Mouse (Mus musculus): Measurements from ENCODE around the gene Stam. TPM values are rescaled to one million over a fixed set of nuclear protein-coding genes. Genes with fewer than 3 reads are reported as not detected.

Stam gene
- 6.2 and 18.2 TPM in 2 replicates for polyA plus RNA-seq (2011; ENCODE audit: insufficient read depth, insufficient read length, low replicate concordance, missing spikeins)

DNA sequence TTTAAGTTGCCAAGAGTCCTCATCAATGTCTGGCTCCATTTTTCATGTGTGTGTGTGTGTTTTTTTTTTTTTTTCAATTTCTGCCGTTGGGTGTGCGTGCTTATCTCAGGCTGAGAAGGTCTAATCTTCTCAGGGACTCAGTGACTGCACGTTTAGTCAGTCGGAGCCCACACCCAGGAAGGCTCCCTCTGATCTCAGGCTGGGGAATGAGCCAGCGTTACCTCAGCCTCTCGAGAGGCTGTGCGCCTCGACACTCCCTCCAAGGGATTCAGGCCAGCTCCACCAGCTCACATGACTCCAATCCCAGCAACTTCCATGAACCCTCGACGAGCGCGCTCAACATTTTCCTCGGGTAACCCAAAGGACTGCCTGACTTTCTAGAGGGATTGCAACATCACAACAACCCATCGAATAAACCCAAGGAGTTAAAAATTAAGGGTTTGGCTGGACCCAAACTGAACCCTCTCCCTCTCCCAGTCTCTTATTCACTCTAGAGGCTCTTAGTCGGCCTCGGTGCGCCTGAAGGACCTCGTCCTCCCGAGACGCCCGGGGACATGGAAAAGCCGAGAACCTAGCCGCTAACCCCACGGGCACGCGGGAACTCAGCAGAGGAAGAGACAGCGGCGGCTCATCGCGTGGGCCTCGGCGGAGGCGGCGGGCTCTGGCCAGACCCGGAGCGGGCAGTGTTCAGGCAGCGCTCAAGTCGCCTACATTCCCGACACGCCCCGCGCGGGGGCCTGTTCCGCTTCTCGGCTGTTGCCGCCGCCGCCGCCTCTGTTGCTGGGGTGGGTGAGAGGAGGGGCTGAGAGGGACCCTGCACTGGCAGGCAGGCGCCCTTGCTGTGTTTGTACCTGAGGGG lies at the start of gene Stam:
TSS of gene Stam (plus strand) at position 737 of the 859 bp plus-strand sequence.
- Histone ChIP-seq H3K27ac (ENCODE audit: control insufficient read depth, insufficient read depth, low read depth, low read length, poor library complexity) (peak within 1 kb of the TSS; percentile 99), H3K4me1 (ENCODE audit: control insufficient read depth, insufficient read depth, low read length) (no peaks in the 10 kb centered on the region; the same call in 1 of the 2 replicates), H3K4me3 (replicated peaks; ENCODE audit: control insufficient read depth, low read depth, low read length) (peak within 1 kb of the TSS; percentile 98)
- WGBS, result 1% methylated on average over 50 of the region's 50 CpGs
- TF ChIP-seq CTCF (IDR thresholded peaks at IDR 0.05; ENCODE audit: control insufficient read depth, insufficient read depth, low read length) (no peak), POLR2A (IDR thresholded peaks at IDR 0.05; ENCODE audit: borderline replicate concordance, control insufficient read depth, low read depth, low read length) (peak; percentile 69)

DNA sequence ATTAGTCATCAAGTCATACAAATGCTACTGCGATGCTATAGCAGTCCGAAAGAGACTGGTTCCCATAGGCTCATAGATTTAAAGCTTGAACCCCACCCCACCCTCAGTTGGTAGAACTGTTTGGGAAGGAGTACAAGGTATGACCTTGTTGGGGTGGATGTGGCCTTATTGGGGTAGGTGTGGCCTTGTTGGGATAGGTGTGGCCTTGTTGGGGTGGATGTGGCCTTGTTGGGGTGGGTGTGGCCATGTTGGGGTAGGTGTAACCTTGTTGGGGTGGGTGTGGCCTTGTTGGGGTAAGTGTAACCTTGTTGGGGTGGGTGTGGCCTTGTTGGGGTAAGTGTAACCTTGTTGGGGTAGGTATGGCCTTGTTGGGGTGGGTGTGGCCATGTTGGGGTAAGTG lies 32.6 kb upstream of the Stam start:
- no peak for TF ChIP-seq CTCF (IDR thresholded peaks at IDR 0.05; ENCODE audit: control insufficient read depth, insufficient read depth, low read length)
- no peak for TF ChIP-seq POLR2A (IDR thresholded peaks at IDR 0.05; ENCODE audit: borderline replicate concordance, control insufficient read depth, low read depth, low read length)
- Histone ChIP-seq H3K4me1 (ENCODE audit: control insufficient read depth, insufficient read depth, low read length) (no peaks in the 10 kb centered on the region), H3K27ac (ENCODE audit: control insufficient read depth, insufficient read depth, low read depth, low read length, poor library complexity) (no peak overlapping the region), H3K4me3 (replicated peaks; ENCODE audit: control insufficient read depth, low read depth, low read length) (no peak overlapping the region)
- 93% methylated on average over 2 of the region's 2 CpGs for WGBS

DNA sequence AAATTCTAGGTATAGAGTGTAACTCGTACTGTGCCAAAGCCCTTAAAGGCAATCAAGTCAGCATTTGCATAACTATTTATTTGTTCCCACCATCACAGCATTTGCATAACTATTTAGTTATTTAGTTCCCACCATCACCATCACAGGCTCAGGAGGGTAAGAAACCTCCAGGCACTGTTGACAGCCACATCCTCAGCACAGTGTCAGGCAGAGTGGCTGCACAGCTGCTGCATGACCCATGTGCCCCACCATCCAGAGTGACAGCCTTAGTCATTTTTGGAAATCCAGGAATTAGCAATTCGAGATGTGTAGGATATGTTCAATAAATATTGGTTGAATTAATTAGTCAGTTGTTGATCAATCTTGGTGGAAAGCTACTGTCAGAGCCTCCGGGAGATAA lies 30.9 kb upstream of the Stam start:
- WGBS, result 75% methylated on average over 3 of the region's 3 CpGs
- Histone ChIP-seq H3K27ac (ENCODE audit: control insufficient read depth, insufficient read depth, low read depth, low read length, poor library complexity) (no peak overlapping the region), H3K4me1 (ENCODE audit: control insufficient read depth, insufficient read depth, low read length) (no peaks in the 10 kb centered on the region), H3K4me3 (replicated peaks; ENCODE audit: control insufficient read depth, low read depth, low read length) (no peak overlapping the region)
- TF ChIP-seq POLR2A (IDR thresholded peaks at IDR 0.05; ENCODE audit: borderline replicate concordance, control insufficient read depth, low read depth, low read length), result no peak
- TF ChIP-seq CTCF (IDR thresholded peaks at IDR 0.05; ENCODE audit: control insufficient read depth, insufficient read depth, low read length), result no peak

DNA sequence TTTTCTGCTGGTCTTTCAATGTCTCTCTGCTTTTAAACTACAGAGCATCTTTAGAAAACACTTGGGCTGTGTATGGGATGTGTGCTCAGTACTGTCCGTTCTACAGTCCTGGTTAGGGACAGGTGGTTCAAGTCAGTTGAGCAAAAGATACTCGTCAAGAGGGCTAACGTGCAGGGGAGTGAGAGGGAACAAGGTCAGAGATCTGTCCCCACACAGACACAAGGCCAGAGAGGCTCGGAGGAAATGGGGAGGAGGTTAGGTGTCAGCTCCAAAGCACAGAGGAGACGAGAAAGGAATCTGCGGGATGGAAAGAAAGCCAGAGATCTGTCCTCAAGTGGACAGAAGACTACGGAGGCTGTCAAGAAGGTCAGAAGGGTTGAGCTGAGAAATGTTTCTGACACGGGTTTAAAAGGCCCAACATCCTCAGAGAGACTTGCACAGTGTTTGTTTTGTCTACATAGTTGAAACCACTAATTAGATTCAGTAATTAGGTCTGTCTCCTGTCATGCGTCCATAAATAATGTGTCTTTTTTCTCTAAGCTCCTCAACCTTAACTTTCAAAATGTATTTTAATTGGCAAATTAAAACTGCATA lies 30.2 kb upstream of the Stam start:
- no peak for TF ChIP-seq CTCF (IDR thresholded peaks at IDR 0.05; ENCODE audit: control insufficient read depth, insufficient read depth, low read length)
- TF ChIP-seq POLR2A (IDR thresholded peaks at IDR 0.05; ENCODE audit: borderline replicate concordance, control insufficient read depth, low read depth, low read length), result no peak
- 86% methylated on average over 9 of the region's 9 CpGs for WGBS
- no peak overlapping the region for H3K27ac ChIP-seq (ENCODE audit: control insufficient read depth, insufficient read depth, low read depth, low read length, poor library complexity)

GRCm38 (mm10) chr2:14048381-14048780 lies 25.5 kb upstream of the Stam start:
- peak; percentile 48 for TF ChIP-seq CTCF (IDR thresholded peaks at IDR 0.05; ENCODE audit: control insufficient read depth, insufficient read depth, low read length)
- no peak for TF ChIP-seq POLR2A (IDR thresholded peaks at IDR 0.05; ENCODE audit: borderline replicate concordance, control insufficient read depth, low read depth, low read length)
- Histone ChIP-seq H3K4me3 (replicated peaks; ENCODE audit: control insufficient read depth, low read depth, low read length) (no peak overlapping the region), H3K27ac (ENCODE audit: control insufficient read depth, insufficient read depth, low read depth, low read length, poor library complexity) (no peak overlapping the region), H3K4me1 (ENCODE audit: control insufficient read depth, insufficient read depth, low read length) (no peaks in the 10 kb centered on the region)

More for the DNA sequence above, 30.2 kb upstream of the Stam start:
- Histone ChIP-seq H3K4me3 (replicated peaks; ENCODE audit: control insufficient read depth, low read depth, low read length) (no peak overlapping the region), H3K4me1 (ENCODE audit: control insufficient read depth, insufficient read depth, low read length) (no peaks in the 10 kb centered on the region)

DNA sequence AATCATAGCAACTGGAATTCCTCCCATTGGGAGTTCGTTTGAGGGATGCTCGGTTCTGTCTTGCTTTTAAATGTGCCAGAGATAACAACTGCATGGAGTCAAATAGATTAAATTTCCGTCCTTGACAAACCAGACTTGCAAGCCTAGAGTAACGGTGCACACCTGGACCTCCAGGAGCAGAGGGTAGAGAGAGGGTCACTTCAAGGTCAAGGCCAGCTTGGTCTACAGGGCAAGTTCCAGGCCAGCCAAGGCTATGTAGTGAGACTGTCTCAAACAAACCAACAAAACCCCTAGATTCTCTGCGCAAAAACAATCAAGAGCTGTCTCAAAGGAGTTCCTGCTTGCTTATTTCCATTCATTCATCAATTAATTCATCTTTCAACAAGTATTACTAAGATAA lies 25.1 kb upstream of the Stam start:
- Histone ChIP-seq H3K4me3 (replicated peaks; ENCODE audit: control insufficient read depth, low read depth, low read length) (no peak overlapping the region), H3K27ac (ENCODE audit: control insufficient read depth, insufficient read depth, low read depth, low read length, poor library complexity) (no peak overlapping the region), H3K4me1 (ENCODE audit: control insufficient read depth, insufficient read depth, low read length) (no peaks in the 10 kb centered on the region)
- WGBS, result 80% methylated on average over 5 of the region's 5 CpGs
- TF ChIP-seq POLR2A (IDR thresholded peaks at IDR 0.05; ENCODE audit: borderline replicate concordance, control insufficient read depth, low read depth, low read length), result no peak
- no peak for TF ChIP-seq CTCF (IDR thresholded peaks at IDR 0.05; ENCODE audit: control insufficient read depth, insufficient read depth, low read length)

- TF ChIP-seq POLR2A (IDR thresholded peaks at IDR 0.05; ENCODE audit: borderline replicate concordance, control insufficient read depth, low read depth, low read length) (no peak), CTCF (IDR thresholded peaks at IDR 0.05; ENCODE audit: control insufficient read depth, insufficient read depth, low read length) (no peak)
- 82% methylated on average over 3 of the region's 3 CpGs for WGBS
- Histone ChIP-seq H3K4me1 (ENCODE audit: control insufficient read depth, insufficient read depth, low read length) (no peaks in the 10 kb centered on the region), H3K27ac (ENCODE audit: control insufficient read depth, insufficient read depth, low read depth, low read length, poor library complexity) (no peak overlapping the region), H3K4me3 (replicated peaks; ENCODE audit: control insufficient read depth, low read depth, low read length) (no peak overlapping the region)
Measured at GRCm38 (mm10) chr2:14053618-14054017, 20.3 kb upstream of the Stam start.

- Histone ChIP-seq H3K4me1 (ENCODE audit: control insufficient read depth, insufficient read depth, low read length) (no peaks in the 10 kb centered on the region), H3K4me3 (replicated peaks; ENCODE audit: control insufficient read depth, low read depth, low read length) (no peak overlapping the region), H3K27ac (ENCODE audit: control insufficient read depth, insufficient read depth, low read depth, low read length, poor library complexity) (no peak overlapping the region)
- TF ChIP-seq POLR2A (IDR thresholded peaks at IDR 0.05; ENCODE audit: borderline replicate concordance, control insufficient read depth, low read depth, low read length) (no peak), CTCF (IDR thresholded peaks at IDR 0.05; ENCODE audit: control insufficient read depth, insufficient read depth, low read length) (no peak)
- 74% methylated on average over 3 of the region's 3 CpGs for WGBS
Measured at GRCm38 (mm10) chr2:14054163-14054562, 19.7 kb upstream of the Stam start.
